In genomic region chr11:72354971-72355728, GRCm38 (mm10) we compare ENCODE assay signal across 8 mouse cellular contexts. TPM values are rescaled to one million over a fixed set of nuclear protein-coding genes. Genes with fewer than 3 reads are reported as not detected.
DNase-seq lines count a peak whose midpoint lies in the region; ATAC-seq and TF ChIP-seq lines count a peak whose summit lies in the region.

No protein-coding gene starts in this region.

- intact Hi-C loops in heart, postnatal 10 days (cut with DNase I): loop anchor here (1.0 to 5.0 kb wide), 2 partner anchors 73 to 207 kb away; no protein-coding TSS in a partner anchor

- peaks cover 51% of the 10 kb centered on the region for H3K4me1 ChIP-seq in E14TG2a.4 (replicated peaks; ENCODE audit: low read depth, low read length)
- peaks cover 4% of the 10 kb centered on the region for H3K4me1 ChIP-seq in forebrain, embryonic 12.5 days
- peaks cover 10% of the 10 kb centered on the region for H3K4me1 ChIP-seq in lung, embryonic 15.5 days

- peak overlapping the region; percentile 40 for H3K4me2 ChIP-seq in forebrain, embryonic 12.5 days
- peak overlapping the region; percentile 48 for H3K4me2 ChIP-seq in lung, embryonic 15.5 days

- H3K27me3 ChIP-seq in E14TG2a.4 (ENCODE audit: insufficient read depth, low read length): no peaks in the 10 kb centered on the region
- H3K27me3 ChIP-seq in forebrain, embryonic 12.5 days: no peaks in the 10 kb centered on the region
- no peaks in the 10 kb centered on the region for H3K27me3 ChIP-seq in lung, embryonic 15.5 days

- no peak overlapping the region for H3K27ac ChIP-seq in forebrain, embryonic 12.5 days
- no peak overlapping the region for H3K27ac ChIP-seq in lung, embryonic 15.5 days

- 24% methylated on average over 20 of the region's 20 CpGs for WGBS in forebrain, embryonic 12.5 days
- 25% methylated on average over 19 of the region's 20 CpGs for WGBS in lung, embryonic 15.5 days

- TF ChIP-seq CTCF in E14TG2a.4 (conservative IDR thresholded peaks at IDR 0.05; ENCODE audit: low read length): peak; percentile 86

- DNase-seq in brain, adult 2 months (ENCODE audit: low read depth, low spot score): peak; percentile 60
- peak; percentile 74 to 87 for DNase-seq in heart, postnatal 10 days
- DNase-seq in layer of hippocampus, adult 11-12 months (ENCODE audit: low spot score): peak; percentile 81
- DNase-seq in ovary, postnatal 14 days (ENCODE audit: low spot score): peak; percentile 64
- DNase-seq in thymus, postnatal 14 days: peak; percentile 77

- H3K4me3 ChIP-seq in E14TG2a.4 (replicated peaks; ENCODE audit: low read length): peak overlapping the region; percentile 66
- no peak overlapping the region for H3K4me3 ChIP-seq in forebrain, embryonic 12.5 days (replicated peaks)
- H3K4me3 ChIP-seq in lung, embryonic 15.5 days: no peak overlapping the region

- H3K9ac ChIP-seq in forebrain, embryonic 12.5 days: no peak overlapping the region
- H3K9ac ChIP-seq in lung, embryonic 15.5 days: no peak overlapping the region

- ATAC-seq in forebrain, embryonic 12.5 days (ENCODE audit: low FRiP score): no peak; the same call in 1 of the 2 replicates
- no peak for ATAC-seq in lung, embryonic 15.5 days (ENCODE audit: borderline replicate concordance, extremely low read depth, low FRiP score, low TSS enrichment)

- H3K36me3 ChIP-seq in E14TG2a.4 (ENCODE audit: insufficient read depth, low read length): peaks cover 27% of the 10 kb centered on the region
- H3K36me3 ChIP-seq in forebrain, embryonic 12.5 days (replicated peaks): no peaks in the 10 kb centered on the region
- no peaks in the 10 kb centered on the region for H3K36me3 ChIP-seq in lung, embryonic 15.5 days

- no peaks in the 10 kb centered on the region for H3K9me3 ChIP-seq in E14TG2a.4 (ENCODE audit: low read length)
- no peaks in the 10 kb centered on the region for H3K9me3 ChIP-seq in forebrain, embryonic 12.5 days
- no peaks in the 10 kb centered on the region for H3K9me3 ChIP-seq in lung, embryonic 15.5 days

RNA-seq across cellular contexts. Expression of gene Tekt1, which starts 7.1 kb away (rescaled TPM):
- polyA plus RNA-seq in forebrain, embryonic 12.5 days (2016; fragmentation: Nextera tagmentation; extraction: Ambion mirVana): 6.3 and 6.7 TPM in 2 replicates
- under 1 TPM in 1 of 2 experiments, not detected in 1; 0.19 TPM for total RNA-seq in heart, postnatal 10 days (2021)
- 11.4 and 11.8 TPM in 2 replicates for polyA plus RNA-seq in lung, embryonic 15.5 days (2015; fragmentation: Nextera tagmentation; extraction: Ambion mirVana)

RNA-seq across cellular contexts. Expression of gene Fbxo39, which starts 40.9 kb away (rescaled TPM):
- polyA plus RNA-seq in forebrain, embryonic 12.5 days (2016; fragmentation: Nextera tagmentation; extraction: Ambion mirVana): not detected in 2 replicates
- not detected for total RNA-seq in heart, postnatal 10 days (2021)
- not detected in 2 replicates for polyA plus RNA-seq in lung, embryonic 15.5 days (2015; fragmentation: Nextera tagmentation; extraction: Ambion mirVana)

RNA-seq across cellular contexts. Expression of gene Xaf1, which starts 53.7 kb away (rescaled TPM):
- polyA plus RNA-seq in forebrain, embryonic 12.5 days (2016; fragmentation: Nextera tagmentation; extraction: Ambion mirVana): 1.6 TPM in 2 replicates
- total RNA-seq in heart, postnatal 10 days (2021): 10 to 100 TPM in 1 of 2 experiments, 1 to 10 TPM in 1; 9.1 to 11.6 TPM
- 6.0 and 7.3 TPM in 2 replicates for polyA plus RNA-seq in lung, embryonic 15.5 days (2015; fragmentation: Nextera tagmentation; extraction: Ambion mirVana)

RNA-seq across cellular contexts. Expression of gene Smtnl2, which starts 56.4 kb away (rescaled TPM):
- polyA plus RNA-seq in forebrain, embryonic 12.5 days (2016; fragmentation: Nextera tagmentation; extraction: Ambion mirVana): 5.2 and 5.5 TPM in 2 replicates
- total RNA-seq in heart, postnatal 10 days (2021): 10 to 100 TPM; 39.0 to 40.9 TPM
- 156 and 158 TPM in 2 replicates for polyA plus RNA-seq in lung, embryonic 15.5 days (2015; fragmentation: Nextera tagmentation; extraction: Ambion mirVana)
